Mouse (Mus musculus): ENCODE measurements around the gene Ghrhr.
A peak's percentile ranks its signal among the peaks of the same experiment; 100 is the strongest.

Gene Ghrhr

DNA sequence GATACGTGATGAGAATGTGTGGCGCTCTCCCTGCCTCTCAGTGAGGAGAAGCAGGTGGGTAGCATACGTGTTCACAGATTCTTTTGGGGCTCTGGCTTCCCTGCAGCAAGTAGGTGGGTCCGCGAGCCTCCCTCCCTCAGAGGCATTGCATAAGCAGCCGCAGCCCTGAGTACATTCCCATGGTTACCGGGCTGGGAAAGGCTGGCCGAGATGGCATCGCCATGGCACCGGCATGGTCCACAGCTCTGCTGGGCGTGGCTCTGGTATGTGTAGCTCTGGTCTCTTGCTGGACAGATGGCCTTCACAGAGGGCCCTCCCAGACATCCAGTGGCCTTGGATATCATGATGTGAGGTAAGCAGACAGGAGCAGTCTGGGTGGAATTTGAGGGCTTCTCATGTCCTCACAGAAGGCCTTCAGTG is 20.5 kb downstream of the Ghrhr start:
- DNase-seq = peak; percentile 72 to 74

DNA sequence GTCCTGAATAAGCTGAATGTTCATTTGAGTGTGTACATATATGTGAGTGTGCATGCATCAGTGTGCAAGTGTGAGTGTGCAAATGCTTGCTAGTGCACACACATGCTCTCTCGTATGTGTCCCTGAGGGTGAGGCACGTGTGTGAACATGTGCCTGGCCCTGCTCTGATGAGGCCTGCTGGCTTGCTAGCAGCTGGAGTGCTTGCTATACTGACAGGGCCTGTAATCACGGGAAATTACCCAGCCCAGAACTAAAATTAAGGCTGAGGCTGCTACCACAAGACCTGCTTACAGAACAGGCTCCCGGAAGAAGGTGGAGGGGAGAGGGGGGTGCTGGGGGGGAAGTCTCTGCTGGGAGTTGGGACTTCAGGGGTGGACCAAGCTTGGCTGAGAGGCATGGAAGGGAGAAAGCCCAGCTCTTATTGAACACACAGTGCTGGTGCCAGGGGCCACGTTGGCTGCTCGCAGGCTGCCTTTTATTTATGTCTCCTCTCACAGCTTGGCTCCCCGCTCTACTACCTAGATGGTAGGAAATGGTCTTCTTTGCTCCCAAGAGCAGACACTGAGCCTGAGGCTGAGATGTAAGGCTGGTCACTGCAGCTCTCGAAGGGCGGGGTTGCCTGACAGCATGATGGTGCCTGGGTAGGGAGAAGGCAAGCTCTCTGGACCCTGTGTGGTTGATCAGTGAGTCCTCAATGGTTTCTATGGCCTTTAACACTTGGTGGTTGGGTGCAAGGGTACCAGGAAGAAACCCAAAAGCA is 23.0 kb downstream of the Ghrhr start:
- DNase-seq = peak; percentile 15 to 30

DNA sequence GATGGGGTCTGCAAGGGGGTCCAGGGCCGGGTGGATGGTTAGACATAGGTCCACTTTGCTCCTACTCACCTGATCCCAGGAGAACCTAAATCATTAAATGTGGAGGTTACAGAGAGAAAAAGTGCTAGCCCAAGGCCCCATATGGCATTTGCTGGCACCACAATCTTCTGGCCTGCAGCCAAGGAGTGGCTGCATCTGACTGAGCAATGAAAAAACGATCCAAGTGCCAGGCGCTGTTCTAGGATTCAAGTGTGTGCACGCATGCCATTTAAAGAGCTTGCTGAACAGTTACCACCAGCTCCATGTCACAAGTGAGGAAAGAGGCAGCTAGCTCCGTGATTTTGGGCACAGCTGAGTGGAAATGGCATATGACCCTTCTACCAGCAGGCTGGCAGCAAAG is 23.8 kb downstream of the Ghrhr start:
- peak; percentile 94 to 97 for DNase-seq

DNA sequence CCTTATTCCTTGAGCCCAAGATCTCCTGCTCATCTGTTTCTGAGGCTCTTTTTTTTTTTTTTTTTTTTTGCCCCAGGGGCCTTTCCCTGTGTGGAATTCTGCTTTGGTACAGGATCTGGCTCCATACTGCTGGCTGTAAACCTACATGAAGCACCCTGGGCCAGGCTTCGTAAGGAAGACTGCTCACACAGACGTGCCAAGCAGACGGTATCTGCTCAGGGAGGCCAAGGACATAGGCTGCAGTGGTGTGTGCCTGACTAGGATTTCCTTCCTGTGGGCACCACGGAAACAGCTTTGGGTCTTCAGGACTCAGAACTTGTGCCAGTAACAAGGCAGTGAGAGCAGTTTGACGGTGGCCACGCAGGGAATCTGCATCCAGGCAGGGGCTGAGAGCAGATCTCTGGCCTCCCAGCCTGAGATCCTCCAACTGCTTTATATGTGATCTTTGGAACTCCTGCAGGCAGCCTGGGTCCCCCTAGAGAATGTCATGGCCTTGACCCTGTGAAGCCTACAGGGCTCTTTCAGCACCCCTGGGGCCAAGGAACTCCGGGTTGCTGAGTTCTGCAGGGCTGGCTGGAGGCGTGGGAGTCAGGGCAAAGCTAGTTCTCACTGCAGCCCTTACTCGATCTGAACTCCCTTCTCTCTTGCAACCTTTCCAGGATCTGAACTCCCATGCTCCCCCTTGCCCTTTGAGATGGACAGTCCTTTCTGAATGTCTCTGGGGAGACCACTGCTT is 26.1 kb downstream of the Ghrhr start:
- peak; percentile 18 to 23 for DNase-seq

DNA sequence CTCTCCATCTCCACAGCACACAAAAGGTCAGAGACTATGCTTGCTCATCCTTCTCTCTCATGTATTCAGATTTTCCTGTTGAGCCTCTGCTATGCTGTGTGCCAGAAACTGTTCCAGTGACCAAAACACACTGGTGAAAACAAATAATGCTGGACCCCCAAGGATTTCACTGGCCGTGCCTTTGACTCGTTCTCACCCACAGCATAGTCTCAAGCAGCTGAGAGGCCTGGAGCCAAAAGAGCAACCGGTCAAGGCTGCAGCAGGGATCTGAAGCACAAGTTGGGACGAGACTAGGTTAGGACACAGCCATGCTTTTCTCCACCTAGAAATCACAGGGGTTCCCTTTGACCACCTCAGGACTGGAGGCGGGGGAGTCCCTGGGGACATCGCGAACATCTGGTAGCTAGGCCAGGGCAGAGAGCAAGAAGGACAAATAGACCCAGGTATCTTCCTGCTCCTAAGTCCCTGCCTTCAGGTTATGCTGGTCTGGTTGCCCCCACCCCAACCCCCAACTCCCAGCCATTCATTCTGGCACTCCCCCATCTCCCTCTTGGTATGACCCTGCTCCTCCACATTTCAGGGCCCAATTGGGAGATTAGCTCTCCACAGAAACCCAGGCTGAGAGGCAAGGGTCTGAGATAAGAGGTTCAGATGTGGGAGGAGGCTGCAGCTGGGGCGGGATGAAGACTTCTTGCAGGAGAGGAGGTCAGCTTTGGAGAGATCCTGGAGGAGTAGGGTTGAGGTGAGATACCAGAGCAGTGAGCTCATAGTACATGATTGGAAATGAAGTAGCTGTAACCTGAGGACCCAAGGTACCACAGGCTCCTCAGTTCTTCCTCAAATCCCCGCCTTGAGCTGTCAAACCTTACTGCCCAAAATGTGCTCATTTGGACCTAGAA is 27.6 kb downstream of the Ghrhr start:
- no peak for DNase-seq

DNA sequence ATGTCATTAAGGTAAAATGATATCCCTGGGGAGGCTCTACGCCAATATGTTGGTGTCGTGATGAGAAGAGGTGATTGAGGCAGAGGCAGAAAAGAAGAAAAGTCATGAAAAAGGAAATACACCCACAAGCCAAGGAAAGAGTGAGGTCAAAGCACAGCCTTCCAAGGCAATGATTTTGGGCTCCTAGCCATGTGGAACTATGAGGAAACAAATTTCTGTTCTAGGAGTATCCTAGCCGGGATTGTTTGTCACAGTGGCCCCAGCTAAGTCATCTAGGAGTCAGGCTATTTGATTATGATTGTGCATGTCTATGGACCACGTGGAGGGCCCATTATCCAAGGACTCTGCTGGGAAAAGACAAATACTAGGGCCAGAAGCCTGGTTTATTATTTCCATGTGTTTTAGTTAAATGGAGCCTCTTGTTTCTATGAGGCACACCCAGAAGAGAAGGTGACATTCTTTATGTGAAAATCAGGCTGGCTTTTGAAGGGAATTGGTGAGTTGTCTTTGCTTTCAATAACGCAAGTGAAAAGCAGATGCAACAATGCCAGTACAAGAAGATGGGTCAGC is 28.4 kb downstream of the Ghrhr start:
- no peak for DNase-seq

DNA sequence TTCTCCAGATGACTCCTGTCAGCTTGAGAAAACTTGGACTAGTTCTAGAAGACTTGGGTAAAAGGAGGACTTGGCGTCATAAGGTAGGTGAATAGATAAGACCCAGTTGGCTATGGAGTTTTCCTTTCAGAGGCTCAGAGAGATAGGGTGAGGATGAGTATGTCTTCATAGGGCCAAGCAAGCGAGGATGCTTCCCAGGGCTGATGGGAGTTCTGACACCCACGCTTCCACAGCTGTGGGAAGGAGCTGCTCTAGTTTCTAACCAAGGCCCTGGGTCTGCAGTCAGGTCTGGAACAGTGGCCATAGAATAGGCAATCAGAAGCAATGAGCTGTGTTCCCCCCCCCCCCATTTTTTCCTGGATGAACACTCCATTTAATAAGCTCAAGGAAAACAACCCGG is 31.2 kb downstream of the Ghrhr start:
- DNase-seq = no peak

DNA sequence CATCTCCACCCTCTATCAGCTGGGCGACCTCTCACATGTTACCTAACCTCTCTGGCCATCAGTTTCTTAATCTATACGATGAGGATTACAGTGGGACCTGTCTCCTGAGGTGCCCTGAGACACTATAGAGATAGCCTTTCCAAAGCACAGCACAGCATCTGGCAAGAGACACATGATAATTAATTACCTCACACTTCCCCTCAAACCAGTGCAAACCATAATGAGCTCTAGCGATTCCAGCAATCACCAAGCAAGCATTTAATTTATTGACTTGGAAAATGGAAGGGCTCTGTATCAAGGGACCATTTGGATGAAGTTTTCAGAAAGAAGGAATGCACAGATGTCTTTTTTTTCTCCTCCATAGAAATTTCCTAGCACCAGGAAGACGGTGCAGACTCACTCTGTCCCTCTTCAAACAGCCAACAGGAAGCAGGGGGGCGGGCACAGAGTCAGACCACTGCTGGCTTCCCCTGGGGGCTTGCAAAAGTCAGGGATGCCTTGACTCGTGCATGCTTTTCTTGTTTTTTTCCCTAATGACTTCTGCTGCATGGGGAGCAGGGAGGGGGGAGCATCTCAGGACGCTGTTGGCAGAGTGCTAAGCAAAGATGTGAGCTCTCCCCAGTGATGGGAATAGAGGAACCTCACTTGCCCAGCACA is 34.2 kb downstream of the Ghrhr start:
- DNase-seq = no peak

DNA sequence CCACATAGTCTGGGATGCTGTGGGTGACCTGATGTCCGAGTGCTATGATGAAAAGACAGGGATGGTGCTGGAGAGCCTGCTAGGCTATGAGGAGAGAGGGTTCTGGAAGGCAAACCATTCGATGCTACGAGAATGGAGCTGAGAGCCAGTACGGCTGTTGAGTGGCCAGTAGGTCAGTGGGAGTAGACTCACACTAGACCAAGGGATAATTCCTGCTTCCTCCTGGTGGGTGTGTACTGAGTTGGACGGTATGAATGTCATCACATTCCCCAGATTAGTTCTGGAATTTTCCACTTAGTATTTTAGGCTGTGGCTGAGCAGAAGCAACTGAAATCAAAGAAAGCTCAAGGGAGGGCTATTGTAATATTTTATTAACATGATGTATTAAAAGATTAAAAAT is 34.9 kb downstream of the Ghrhr start:
- DNase-seq = no peak

DNA sequence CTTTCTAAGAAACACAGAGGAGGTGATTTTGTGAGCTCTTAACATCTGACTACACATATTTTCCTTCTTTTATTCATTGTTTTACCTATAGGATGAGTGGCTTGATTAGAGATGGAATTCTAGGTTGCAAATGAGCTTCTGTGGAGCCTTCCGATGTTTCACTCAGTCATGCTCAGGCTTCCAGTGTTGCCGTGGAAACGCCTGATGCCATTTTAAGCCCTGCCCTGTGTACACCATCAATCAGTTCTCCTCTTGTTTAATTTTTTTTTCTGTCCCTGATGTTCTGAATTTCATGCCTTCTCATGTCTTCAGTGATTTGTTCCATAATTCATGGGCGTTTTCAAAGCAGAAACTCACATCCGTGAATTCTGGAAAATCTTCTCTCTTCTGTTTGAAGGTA is 40.1 kb downstream of the Ghrhr start:
- no peak for DNase-seq

DNA sequence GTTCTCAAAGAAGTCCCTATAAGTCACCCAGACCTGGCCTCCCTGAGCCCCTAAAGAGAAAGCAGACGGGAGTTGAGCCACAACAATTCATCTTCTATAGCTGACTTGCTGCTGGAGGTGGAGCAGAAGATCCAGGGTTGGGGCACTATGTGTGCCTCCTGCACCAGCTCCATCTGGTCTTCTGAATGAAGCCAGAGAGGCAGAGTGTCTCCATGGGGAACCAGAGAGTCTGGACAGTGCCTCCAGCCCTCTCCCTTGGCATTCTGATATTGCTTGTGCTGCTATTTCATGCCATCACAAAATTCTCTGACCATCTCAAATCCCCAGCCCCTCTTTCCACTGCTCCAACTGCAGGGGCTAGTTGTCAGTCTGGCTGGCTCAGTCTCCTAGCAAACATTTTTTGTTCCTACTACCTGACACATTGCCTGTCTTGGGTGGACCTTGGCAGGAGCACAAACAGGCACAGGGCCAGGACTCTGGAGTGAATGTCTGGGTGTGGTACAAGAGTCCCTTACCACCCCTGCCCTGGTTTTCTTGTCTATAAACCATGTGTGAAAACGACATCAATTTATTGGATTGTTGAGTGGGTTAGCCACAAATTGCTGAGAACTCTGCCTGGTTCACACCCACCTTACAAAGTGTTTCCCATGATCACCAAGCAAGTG is 42.8 kb downstream of the Ghrhr start:
- peak; percentile 79 to 85 for DNase-seq

DNA sequence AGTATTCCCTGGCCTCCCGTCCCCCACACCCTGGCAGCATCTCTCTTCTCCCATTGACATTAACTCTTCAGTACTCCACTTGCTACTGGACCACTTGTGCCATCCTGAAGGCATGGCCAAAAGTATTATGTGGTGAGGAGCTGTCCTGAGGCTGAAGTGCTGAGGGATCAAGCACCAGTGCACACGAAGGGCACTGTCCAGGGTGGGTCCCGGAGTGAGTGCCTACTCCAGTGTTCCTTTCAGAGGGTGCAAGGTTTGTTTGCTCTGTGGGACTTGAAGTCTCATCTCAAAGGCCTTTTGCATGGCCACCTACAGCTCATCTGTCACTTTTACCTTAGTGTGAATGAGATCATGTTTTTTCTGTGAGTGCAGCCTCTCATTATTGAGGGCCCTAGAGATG is 44.3 kb downstream of the Ghrhr start:
- DNase-seq = no peak

DNA sequence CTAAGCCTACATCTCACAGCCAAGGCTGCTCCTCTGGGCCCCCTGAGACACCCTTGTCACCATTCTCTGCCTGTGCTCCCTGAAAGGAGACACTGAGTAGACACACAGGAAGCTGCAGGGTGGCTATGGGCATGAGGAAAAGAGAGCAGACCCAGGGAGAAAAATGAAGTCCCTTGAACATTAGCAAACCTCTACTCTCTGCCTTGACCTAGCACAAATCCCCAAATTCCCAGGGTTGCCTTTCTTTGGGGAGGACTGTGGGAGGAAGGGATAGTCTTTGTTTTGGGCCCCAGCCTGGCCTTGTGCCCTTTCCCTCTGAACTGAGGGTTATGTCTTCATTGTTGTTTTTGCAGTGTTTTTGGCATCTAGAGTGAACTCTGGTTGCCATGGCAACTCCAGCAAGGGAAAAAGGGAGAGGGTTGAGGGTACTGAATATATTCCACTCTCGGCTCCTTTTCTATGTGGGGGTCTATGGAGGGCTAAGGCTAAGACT is 44.8 kb downstream of the Ghrhr start:
- DNase-seq = no peak

DNA sequence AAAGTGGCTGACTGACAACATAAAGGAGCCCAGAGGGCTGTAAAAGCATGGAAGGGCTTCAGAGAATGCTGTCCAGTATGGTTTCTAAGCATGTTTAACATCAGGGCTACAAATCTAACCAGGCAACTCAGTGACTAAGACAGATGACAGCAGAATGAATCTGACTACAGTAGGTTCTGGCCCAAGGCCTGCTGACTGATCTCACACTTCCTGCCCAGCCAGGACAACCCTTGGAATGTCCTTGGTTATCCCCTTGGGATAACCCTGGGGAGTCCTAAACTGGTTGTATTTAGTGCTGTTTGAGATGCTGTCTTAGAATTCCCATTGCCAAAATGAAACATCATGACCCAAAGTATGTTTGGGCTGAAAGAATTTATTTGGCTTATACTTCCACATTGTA is 56.0 kb downstream of the Ghrhr start:
- no peak for DNase-seq

DNA sequence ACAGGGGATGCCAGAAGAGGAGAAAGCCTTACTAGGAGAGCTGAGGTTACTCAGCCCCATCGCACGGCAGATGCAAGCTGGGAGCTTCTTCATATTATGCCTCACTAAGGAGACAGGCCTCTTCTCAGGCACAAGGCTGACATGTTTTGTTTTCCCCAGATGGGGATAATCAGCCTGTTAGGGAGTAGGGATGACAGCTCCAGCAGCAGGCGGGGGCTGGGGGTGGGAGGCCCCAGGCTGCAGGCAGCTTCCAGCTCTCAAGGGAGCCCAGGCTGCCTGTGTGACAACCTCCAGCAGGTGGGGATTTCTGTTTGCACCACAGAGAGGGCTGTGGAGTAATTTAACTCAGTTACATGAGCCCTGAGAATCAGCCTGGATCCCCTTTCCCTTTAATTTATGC is 58.3 kb downstream of the Ghrhr start:
- no peak for DNase-seq

DNA sequence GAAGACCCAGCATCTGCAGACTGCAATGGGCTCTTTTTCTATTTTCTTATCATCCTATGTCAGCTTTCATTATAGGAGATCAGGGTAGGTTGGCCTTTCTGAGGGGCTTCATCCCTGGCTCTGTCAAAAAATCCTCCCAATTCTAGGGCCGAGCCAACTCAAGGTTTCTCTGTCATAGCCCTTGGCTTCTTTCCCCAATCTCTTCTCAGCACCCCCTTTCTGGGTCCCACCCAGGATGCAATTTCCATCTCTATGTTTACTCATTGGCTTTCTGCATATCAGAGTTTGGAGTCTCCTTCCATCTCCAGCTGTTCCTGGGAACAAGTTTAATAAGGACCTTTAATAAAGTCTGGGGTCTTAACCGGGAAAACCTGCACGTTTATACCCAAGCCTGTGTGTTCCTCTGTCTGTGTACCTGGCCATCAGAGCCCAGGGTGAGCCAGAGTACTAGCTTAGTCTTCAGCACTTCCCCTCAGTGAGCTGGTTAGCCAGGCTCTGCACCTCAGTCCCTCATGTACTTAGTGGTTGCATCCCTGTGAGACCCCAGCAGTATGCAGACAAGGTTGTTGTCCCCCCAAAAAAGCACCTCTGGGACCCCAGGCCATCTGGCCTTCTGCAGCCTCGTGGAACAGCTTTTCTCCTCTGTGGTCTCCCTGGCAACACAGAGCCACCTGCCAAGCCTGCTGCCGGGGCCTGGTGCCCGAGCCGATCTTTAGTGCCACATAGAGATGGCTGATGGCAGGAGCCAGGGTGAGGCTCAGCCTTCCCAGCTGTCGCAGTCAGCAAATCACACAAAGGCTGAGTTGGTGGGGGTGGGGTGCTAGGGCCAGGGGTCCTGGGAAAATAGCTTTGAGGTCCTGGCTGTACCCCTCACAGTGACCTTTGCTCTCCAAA is 59.4 kb downstream of the Ghrhr start:
- DNase-seq = peak; percentile 63 to 68

DNA sequence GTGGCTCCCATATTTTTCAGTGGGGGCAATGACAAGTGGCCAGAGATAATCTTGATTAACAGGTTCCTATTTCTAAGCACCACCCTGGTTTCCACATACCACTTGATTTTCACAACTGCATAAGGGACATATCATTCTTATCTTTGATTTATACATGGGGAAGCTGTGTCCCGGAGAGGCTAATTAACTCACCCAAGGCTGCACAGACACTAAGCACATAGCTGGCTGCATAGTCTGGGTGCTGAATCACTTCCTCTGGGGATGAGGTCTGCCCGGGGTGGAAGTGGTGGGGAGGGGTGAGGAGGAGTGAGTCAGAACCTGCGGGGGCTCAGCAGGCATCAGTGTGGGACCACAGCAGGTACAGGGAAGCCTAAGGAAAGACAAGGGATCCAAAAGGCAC is 61.8 kb downstream of the Ghrhr start:
- DNase-seq = no peak
